Mouse (Mus musculus) retina, postnatal 7 days (tissue): ENCODE measurements at regions not wholly inside any gene's neighbourhood (a gene's known extent, or its start where the extent isn't known, plus 50 kb on each side); places are given as distances from the start of the nearest gene placed in this dataset.
A peak's percentile ranks its signal among the peaks of the same experiment; 100 is the strongest.

Experiments used
- DNase-seq: peaks from one replicate; pipeline ENCODE4 v3.0.0-alpha.2; 2012; ENCODE audit warnings: low read depth, low spot score

DNA sequence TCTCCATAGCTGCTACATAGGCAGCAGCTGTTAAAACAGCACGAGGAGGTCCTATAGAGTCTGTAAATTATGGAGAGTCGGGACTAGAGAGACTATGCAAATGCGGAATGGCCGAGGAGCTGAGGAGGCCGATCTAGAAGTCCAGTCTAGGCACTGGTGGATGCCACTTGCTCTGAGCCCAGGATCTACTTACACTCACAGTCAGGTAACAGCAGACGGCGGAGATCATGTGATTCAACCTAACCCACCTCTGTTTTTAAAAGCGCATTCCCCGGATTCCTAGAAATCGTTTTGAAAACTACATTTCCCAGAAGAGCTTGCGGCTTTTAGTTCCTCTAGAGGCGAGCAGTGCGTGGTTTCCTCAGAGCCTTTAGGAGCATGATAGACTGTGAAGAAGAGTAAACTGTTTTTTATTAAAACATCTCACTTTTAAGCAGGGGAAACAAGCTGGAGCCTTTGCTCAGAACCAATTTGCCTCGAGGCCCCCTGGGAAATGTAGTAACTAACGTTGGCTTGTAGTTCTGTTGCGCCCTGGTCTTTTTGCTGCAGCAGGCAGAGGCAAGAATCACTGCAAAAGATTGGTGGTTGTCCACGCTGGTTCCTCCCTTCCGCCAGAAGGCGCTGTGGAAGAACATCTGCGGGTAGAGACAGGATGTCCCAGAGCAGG lies 68.6 kb upstream of the Chd6 start:
- peak; percentile 56 for DNase-seq

DNA sequence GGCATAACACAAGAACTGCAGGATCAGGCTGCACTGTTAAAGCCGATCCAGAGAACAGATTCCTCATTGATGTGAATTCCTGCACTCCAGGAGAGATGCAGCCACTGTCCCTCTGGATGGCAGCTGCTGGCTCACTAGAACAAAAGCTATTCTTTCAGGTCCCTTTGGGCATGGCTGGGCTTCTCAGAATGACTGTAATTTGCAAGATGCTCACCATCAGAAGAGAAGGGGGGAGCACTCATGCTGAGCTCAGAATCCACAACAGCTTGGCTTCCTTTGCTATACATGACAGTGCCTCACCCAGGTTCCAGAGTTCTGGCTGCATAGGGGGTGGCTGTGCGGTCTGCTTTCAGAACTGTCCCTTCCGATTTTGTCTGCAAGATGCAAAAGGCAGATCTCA lies 57.8 kb upstream of the Chd6 start:
- DNase-seq, result no peak

DNA sequence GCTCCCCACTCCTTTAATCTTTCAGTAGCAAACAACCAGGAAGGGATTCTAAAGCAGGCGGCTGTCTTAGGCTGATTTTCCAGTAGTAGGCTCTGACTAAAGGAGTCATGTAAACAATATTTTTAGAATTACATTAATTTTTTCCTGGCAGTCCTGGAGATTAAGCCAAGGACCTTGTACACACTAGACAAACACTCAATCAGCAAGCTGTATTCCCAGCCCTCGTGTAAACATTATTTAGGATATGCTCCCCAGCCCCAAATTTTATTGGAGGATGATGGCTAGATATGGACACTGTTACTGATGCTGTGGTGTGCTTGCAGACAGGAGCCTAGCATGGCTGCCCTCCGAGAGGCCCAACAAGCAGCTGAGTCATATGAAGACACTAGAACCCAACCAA lies 56.6 kb upstream of the Chd6 start:
- no peak for DNase-seq

DNA sequence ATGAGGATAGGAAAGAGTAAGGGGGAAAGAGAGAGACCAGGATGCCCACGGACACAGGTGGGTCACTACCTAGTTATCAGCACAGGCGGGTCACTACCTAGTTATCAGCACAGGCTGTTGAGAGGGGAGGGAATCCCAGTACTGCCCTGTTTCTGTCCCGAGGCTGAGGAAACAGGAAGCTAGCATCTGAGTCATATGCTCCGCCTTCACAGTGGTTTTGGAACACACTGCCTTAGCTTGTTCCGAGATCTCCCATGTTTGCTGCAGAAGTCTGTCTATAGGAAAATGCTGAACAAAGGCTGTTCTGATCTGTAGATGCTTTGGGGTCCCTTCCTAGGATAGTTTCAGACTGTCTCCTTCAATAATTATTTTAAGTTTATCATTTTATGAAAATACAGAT lies 55.4 kb upstream of the Chd6 start:
- no peak for DNase-seq
